Mouse (Mus musculus) C2C12 (cell line): ENCODE measurements around the gene Tmcc3. TPM values are rescaled to one million over a fixed set of nuclear protein-coding genes. Genes with fewer than 3 reads are reported as not detected.

Experiments used
- H3K27me3 ChIP-seq: one replicate; pipeline ENCODE4 v1.6.1; 2011; ENCODE audit not compliant: control insufficient read depth, insufficient read depth, insufficient read length
- H3K36me3 ChIP-seq: one replicate; pipeline ENCODE4 v1.6.1; 2011; ENCODE audit not compliant: control insufficient read depth, insufficient read depth
- H3K4me3 ChIP-seq: one replicate; pipeline ENCODE4 v1.5.1; 2011; ENCODE audit warnings: mild to moderate bottlenecking, control low read depth; ENCODE audit not compliant: poor library complexity, insufficient read depth, severe bottlenecking
- H3K79me2 ChIP-seq: one replicate; pipeline ENCODE4 v1.6.1; 2011; ENCODE audit not compliant: control insufficient read depth, insufficient read depth
- H3K79me3 ChIP-seq: one replicate; pipeline ENCODE4 v1.6.1; 2011; ENCODE audit warnings: low read depth, control low read depth
- H3ac ChIP-seq: one replicate; pipeline ENCODE3; 2011; ENCODE audit warnings: low read depth; ENCODE audit not compliant: control insufficient read depth, insufficient read length
- CEBPB ChIP-seq: IDR thresholded peaks from one replicate; pipeline ENCODE4 v1.6.1; 2011; ENCODE audit warnings: low read depth, mild to moderate bottlenecking, control low read depth, moderate library complexity
- CTCF ChIP-seq: IDR thresholded peaks from one replicate; pipeline ENCODE4 v1.5.1; 2011; ENCODE audit not compliant: control insufficient read depth, insufficient read depth, insufficient read length
- FOSL1 ChIP-seq: IDR thresholded peaks from one replicate; pipeline ENCODE4 v1.8.0; 2011; ENCODE audit warnings: mild to moderate bottlenecking, low read length; ENCODE audit not compliant: poor library complexity, insufficient read depth, severe bottlenecking
- MAX ChIP-seq: IDR thresholded peaks from one replicate; pipeline ENCODE4 v1.6.1; 2011; ENCODE audit warnings: mild to moderate bottlenecking, control low read depth
- MYOD1 ChIP-seq: IDR thresholded peaks from one replicate; pipeline ENCODE4 v1.6.1; 2011; ENCODE audit warnings: low read depth; ENCODE audit not compliant: control insufficient read depth, insufficient read length
- MYOG ChIP-seq: IDR thresholded peaks from one replicate; pipeline ENCODE4 v1.6.1; 2011; ENCODE audit not compliant: control insufficient read depth, insufficient read length; ENCODE audit errors: extremely low read depth
- USF1 ChIP-seq: IDR thresholded peaks from one replicate; pipeline ENCODE4 v1.6.1; 2011; ENCODE audit warnings: low read depth, mild to moderate bottlenecking, control low read depth, moderate library complexity
- polyA plus RNA-seq: library from polyadenylated mRNA; unstranded; fragments of >200 nt; fragmentation: generic; extraction: Trizol; gene quantifications from one replicate; pipeline ENCODE4 v1.2.1, GENCODE M21; 2012; ENCODE audit warnings: missing spikeins

Tmcc3 gene
- polyA plus RNA-seq, 1 experiment, result 3.5 TPM

DNA sequence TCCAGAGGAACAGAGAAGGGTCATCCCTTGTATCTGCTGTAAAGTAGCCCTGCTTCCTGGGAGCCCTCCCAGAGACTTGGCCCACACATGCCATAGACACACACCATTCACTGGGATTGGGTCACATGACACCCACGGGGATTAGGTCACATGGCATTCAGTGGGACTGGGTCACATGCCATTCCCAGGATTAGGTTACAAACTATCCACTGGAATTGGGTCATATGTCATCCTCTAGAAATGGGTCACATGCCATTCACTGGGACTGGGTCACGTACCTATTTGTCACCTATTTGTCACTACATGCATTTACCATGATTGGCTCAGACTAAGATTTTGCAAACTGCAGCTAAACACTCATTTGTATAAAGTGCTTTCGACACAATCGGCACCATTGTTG lies 131.7 kb downstream of the Tmcc3 start:
- H3K79me3 ChIP-seq, result no peaks in the 10 kb centered on the region
- H3K79me2 ChIP-seq, result no peaks in the 10 kb centered on the region
- H3K4me3 ChIP-seq, result no peak overlapping the region
- H3K27me3 ChIP-seq, result no peaks in the 10 kb centered on the region
- H3ac ChIP-seq, result no peak overlapping the region
- no peaks in the 10 kb centered on the region for H3K36me3 ChIP-seq
- TF ChIP-seq MYOD1 (no peak), USF1 (peak; percentile 65), CEBPB (no peak), CTCF (no peak), MYOG (no peak)

DNA sequence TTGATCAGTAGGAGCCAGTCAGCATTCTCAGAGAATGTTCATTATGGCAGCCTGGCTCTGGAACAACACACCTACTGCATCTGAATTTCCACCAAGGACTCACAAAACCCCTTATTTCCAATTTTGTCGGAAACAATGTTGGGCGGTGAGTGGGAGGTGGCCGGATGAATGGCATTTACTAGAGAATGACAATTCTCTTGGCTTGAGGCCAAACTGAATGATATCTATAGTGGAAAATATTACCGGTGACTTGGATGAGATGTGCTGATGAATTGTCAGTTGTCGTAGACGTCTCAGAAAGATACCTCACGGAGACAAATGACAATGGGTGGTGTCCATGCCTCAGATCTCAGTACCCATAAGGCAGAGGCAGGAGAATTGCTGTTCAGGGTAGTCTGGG lies 133.4 kb downstream of the Tmcc3 start:
- Histone ChIP-seq H3ac (no peak overlapping the region), H3K79me3 (no peaks in the 10 kb centered on the region), H3K36me3 (no peaks in the 10 kb centered on the region), H3K4me3 (no peak overlapping the region), H3K27me3 (no peaks in the 10 kb centered on the region), H3K79me2 (no peaks in the 10 kb centered on the region)
- TF ChIP-seq FOSL1 (no peak), MYOD1 (no peak), USF1 (no peak), MAX (no peak), CEBPB (no peak), MYOG (no peak), CTCF (no peak)

DNA sequence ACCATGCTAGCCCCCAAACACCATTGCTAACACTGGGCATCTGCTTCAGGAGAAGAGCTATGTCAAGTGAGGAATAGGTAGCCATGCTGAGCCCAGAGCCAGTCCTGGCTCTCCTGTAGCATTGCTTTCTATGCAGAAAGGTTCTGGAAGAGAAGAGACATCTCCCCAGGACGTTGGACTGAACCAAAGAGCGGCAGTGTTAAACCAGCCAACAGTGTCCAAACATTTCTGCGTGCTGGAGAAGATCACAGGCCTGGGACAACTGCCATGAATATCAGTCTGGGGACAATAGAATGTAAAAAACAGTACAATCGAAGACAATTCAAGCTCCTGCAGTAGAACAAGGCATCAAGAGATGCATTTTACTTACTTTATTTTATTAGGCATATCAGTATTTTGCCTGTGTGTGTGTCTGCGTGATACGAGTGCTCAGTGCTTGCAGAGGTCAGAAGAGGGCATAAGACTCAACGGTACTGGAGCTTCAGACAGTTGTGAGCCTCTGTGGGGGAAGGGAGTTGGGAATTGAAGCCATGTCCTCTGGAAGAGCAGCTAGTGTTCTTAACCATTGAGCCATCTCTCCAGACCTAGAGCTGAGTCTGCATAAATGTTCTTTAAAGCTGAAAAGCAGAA lies 134.7 kb downstream of the Tmcc3 start:
- H3K79me2 ChIP-seq, result no peaks in the 10 kb centered on the region
- TF ChIP-seq MAX, result no peak
- TF ChIP-seq CEBPB, result no peak
- TF ChIP-seq USF1, result no peak
- TF ChIP-seq MYOG, result no peak
- TF ChIP-seq CTCF, result no peak
- no peak for TF ChIP-seq FOSL1
- TF ChIP-seq MYOD1, result no peak
- no peak overlapping the region for H3K4me3 ChIP-seq
- no peaks in the 10 kb centered on the region for H3K27me3 ChIP-seq
- H3ac ChIP-seq, result no peak overlapping the region
- no peaks in the 10 kb centered on the region for H3K79me3 ChIP-seq
- no peaks in the 10 kb centered on the region for H3K36me3 ChIP-seq

DNA sequence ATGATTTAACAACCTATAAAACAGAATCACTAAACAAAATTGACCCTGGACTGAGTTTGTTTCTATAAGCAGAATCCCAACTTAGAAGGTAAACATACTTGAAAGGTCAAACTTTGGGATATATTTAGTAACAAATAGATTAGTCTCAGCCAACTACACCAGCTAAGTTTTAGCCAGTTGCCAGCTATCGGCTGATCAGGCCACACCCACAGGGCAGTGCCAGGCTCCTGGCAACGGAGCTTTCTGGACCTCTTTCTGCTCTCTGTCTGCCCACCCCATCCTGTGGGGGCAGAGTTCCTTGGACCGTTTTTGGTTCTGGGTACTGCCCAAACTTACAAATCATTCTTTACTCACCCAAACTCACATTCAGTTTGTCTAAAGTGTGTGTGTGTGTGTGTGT lies 137.9 kb downstream of the Tmcc3 start:
- TF ChIP-seq FOSL1, result no peak
- no peak for TF ChIP-seq MYOG
- TF ChIP-seq MYOD1, result no peak
- no peak for TF ChIP-seq USF1
- TF ChIP-seq CEBPB, result no peak
- no peak for TF ChIP-seq CTCF
- no peak for TF ChIP-seq MAX
- H3K79me3 ChIP-seq, result no peaks in the 10 kb centered on the region

DNA sequence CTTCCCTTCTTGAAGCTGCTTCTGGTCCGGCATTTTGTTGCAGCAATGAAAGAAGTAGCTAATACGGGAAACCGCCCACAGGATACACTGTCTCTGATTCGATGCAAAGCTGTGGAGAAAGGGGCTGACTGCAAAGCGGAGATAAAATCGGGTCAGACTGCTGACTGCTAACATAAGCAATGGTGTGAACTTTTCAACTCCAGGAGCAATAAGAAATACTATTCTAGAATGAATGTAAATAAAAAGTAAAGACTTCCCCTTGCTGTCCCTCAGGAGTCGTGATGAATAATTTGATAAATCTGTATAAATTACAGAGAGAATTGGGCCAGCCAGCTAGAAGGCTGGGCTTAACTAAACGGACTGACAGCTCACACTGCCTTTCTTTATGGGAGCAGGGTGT lies 139.0 kb downstream of the Tmcc3 start:
- Histone ChIP-seq H3K36me3 (no peaks in the 10 kb centered on the region), H3K4me3 (no peak overlapping the region), H3K79me3 (no peaks in the 10 kb centered on the region), H3ac (no peak overlapping the region), H3K79me2 (no peaks in the 10 kb centered on the region), H3K27me3 (no peaks in the 10 kb centered on the region)
- TF ChIP-seq MAX (no peak), USF1 (no peak), CTCF (no peak), MYOG (no peak)

More for the DNA sequence above, 137.9 kb downstream of the Tmcc3 start:
- no peak overlapping the region for H3K4me3 ChIP-seq
- no peaks in the 10 kb centered on the region for H3K27me3 ChIP-seq
- H3ac ChIP-seq, result no peak overlapping the region
- H3K36me3 ChIP-seq, result no peaks in the 10 kb centered on the region
- H3K79me2 ChIP-seq, result no peaks in the 10 kb centered on the region

DNA sequence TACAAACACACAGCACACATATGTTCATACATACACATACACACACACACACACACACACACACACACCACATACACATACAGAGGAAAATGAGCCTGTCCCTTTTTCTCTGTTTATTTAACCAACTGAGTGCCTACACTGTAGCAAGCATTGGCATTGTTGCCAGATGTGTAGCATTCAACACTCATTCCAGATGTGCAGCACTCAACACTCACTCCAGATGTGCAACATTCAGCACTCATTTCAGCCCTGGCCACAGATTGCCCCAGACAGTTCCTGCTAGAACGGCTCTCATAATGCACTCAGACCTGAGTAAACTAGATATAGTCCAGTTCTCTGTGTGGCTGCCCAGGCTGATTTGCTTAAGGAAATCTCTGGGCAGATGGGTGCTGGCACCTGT lies 145.7 kb downstream of the Tmcc3 start:
- no peaks in the 10 kb centered on the region for H3K79me2 ChIP-seq
- TF ChIP-seq MYOD1 (no peak), MYOG (no peak), FOSL1 (no peak), MAX (no peak), CEBPB (no peak), CTCF (no peak), USF1 (no peak)

More for the DNA sequence above, 145.7 kb downstream of the Tmcc3 start:
- Histone ChIP-seq H3K79me3 (no peaks in the 10 kb centered on the region), H3ac (no peak overlapping the region), H3K36me3 (no peaks in the 10 kb centered on the region), H3K27me3 (no peaks in the 10 kb centered on the region), H3K4me3 (no peak overlapping the region)
